Mouse (Mus musculus): ENCODE data around the gene Nav2. TPM values are rescaled to one million over a fixed set of nuclear protein-coding genes. Genes with fewer than 3 reads are reported as not detected.

Gene Nav2
- polyA plus RNA-seq, 1 experiment from 2014 or later = 36.1 TPM

DNA sequence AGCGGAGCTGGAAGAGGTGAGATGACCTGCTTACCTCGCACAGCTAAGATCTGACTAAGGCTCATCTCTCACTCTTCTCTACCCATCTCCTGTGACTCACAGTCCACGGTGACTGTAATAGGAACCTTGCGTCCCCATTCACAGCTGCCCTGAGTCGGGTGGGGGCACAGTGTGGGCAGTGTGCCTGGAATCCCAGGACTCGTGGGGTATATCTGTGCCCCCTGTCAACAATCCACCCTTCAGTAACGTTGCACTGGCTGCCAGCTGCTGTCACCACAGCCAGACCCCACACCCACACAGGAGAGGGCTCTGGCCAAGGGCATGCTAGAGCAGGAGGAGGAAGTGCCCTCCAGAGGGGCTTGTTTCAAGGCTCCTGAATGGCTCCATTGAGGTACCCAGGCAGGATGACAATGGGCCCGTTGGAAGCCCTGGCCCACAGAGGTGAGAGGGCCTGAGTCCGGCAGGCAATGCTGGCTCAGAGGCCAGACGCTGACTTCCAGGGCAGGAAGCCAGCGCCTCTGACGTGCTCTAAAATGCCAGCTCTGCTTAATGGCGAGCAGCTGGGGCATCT, 353.5 kb downstream of the Nav2 start:
- WGBS = 71% methylated on average over 13 of the region's 13 CpGs
- Histone ChIP-seq H3K9me3 (ENCODE audit: control insufficient read depth, low read length) (no peaks in the 10 kb centered on the region), H3K4me1 (replicated peaks; ENCODE audit: control insufficient read depth, insufficient read depth, low read length) (peaks cover 3% of the 10 kb centered on the region; the same call in 1 of the 2 replicates), H3K27ac (ENCODE audit: low read depth, low read length) (no peak overlapping the region), H3K4me2 (replicated peaks; ENCODE audit: low read depth, low read length) (no peak overlapping the region), H3K36me3 (ENCODE audit: control insufficient read depth, insufficient read depth, low read length) (no peaks in the 10 kb centered on the region), H3K9ac (ENCODE audit: low read depth, low read length) (no peak overlapping the region), H3K4me3 (ENCODE audit: low read depth, low read length) (no peak overlapping the region), H3K27me3 (ENCODE audit: control insufficient read depth, insufficient read depth, low read length) (no peaks in the 10 kb centered on the region)
- ATAC-seq (ENCODE audit: low FRiP score) (no peak), DNase-seq (ENCODE audit: low spot score) (no peak)

DNA sequence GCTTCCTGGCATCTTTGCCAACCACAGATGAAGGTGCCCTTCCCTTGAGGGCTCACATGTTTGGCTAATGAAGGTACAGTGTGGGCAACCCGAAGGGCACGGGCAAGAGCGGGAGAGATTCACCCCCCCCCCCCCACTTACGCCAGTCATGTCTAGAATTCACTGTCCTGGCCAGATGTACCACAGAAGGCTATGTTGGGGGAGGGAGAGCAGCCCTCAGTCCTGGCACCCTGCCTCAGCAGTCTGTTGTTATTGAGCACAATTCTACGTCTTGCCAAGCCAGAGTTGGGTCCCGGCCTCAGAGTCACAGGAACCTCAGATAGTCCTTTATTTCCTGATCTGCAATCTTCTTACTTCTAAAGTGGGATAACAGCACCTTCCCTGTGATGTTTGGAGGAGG, 357.9 kb downstream of the Nav2 start:
- no peak overlapping the region for H3K4me3 ChIP-seq (ENCODE audit: low read depth, low read length)
- H3K27ac ChIP-seq (ENCODE audit: low read depth, low read length) = no peak overlapping the region
- no peaks in the 10 kb centered on the region for H3K36me3 ChIP-seq (ENCODE audit: control insufficient read depth, insufficient read depth, low read length)
- DNase-seq (ENCODE audit: low spot score) (no peak), ATAC-seq (ENCODE audit: low FRiP score) (no peak)
- no peaks in the 10 kb centered on the region for H3K9me3 ChIP-seq (ENCODE audit: control insufficient read depth, low read length)
- 90% methylated on average over 6 of the region's 6 CpGs for WGBS
- H3K9ac ChIP-seq (ENCODE audit: low read depth, low read length) = no peak overlapping the region
- H3K4me2 ChIP-seq (replicated peaks; ENCODE audit: low read depth, low read length) = no peak overlapping the region
- 0 out of 2 replicates have a peak, but pooled peaks cover 3% of the 10 kb centered on the region for H3K4me1 ChIP-seq (replicated peaks; ENCODE audit: control insufficient read depth, insufficient read depth, low read length)
- H3K27me3 ChIP-seq (ENCODE audit: control insufficient read depth, insufficient read depth, low read length) = no peaks in the 10 kb centered on the region

DNA sequence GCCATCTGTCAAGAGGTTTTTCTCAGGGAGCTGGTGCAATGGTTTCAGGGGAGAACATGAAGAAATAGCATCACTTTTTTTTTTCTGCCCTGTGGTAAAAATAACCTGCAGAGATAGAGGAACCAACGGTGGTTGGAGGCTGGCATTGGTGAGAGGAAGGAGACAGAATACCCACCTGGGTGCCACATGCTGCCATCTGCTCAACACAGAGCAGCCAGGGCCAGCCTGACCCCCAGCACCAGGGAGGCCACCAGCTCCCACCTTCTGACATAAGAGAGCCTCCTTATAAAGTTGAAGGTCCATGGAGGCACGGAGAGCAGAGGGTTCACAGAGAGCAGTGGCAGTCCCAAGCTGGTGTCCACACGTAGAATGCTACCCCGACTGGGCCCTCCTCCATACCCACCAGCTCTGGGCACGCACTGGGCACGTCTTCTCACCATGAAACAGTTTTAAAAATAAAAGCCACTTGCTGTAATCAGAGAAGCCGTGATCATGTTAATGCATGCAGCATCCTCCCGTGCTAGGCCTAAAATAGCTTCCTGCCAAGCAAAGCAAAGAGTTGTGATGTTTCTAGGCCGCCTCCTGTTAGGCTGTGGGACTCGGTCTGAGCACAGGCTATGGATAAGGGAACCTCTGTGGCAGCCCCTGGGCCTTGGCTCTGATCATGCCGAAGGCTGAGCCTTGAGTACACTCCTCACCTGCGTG, 359.3 kb downstream of the Nav2 start:
- no peaks in the 10 kb centered on the region for H3K27me3 ChIP-seq (ENCODE audit: control insufficient read depth, insufficient read depth, low read length)
- no peak overlapping the region for H3K4me3 ChIP-seq (ENCODE audit: low read depth, low read length)
- no peak overlapping the region for H3K9ac ChIP-seq (ENCODE audit: low read depth, low read length)
- DNase-seq (ENCODE audit: low spot score) = no peak
- WGBS = 91% methylated on average over 12 of the region's 12 CpGs
- H3K4me1 ChIP-seq (replicated peaks; ENCODE audit: control insufficient read depth, insufficient read depth, low read length) = no peaks in the 10 kb centered on the region; the same call in 1 of the 2 replicates
- no peak for ATAC-seq (ENCODE audit: low FRiP score)
- no peaks in the 10 kb centered on the region for H3K36me3 ChIP-seq (ENCODE audit: control insufficient read depth, insufficient read depth, low read length)
- H3K27ac ChIP-seq (ENCODE audit: low read depth, low read length) = no peak overlapping the region
- H3K4me2 ChIP-seq (replicated peaks; ENCODE audit: low read depth, low read length) = no peak overlapping the region
- H3K9me3 ChIP-seq (ENCODE audit: control insufficient read depth, low read length) = no peaks in the 10 kb centered on the region

DNA sequence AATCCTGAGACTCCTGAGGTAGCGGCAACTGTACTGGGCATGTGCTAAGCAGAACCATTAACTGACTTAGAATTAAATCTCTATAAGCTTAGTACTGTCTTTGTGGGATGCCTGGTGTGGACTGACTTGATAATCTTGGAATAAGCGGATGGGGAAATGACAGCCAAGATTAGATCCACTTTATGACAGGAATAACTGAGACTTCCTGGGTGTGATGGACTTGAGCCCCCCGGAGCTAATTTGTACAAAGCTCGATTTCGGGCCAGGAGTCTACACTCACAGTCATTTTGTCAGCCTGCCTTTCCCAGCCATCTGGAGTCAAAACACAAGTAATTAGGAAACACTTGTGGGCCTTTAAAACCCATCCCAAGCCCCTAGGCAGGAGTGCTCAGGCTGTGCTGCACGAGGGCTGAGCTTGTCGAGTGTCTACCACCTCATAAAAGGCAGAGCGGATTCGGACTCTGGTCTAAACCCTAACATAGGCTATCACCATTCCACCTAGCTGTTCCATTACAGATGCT, 359.9 kb downstream of the Nav2 start:
- Histone ChIP-seq H3K9ac (ENCODE audit: low read depth, low read length) (no peak overlapping the region), H3K27me3 (ENCODE audit: control insufficient read depth, insufficient read depth, low read length) (no peaks in the 10 kb centered on the region), H3K4me3 (ENCODE audit: low read depth, low read length) (no peak overlapping the region), H3K4me2 (replicated peaks; ENCODE audit: low read depth, low read length) (no peak overlapping the region), H3K9me3 (ENCODE audit: control insufficient read depth, low read length) (no peaks in the 10 kb centered on the region), H3K4me1 (replicated peaks; ENCODE audit: control insufficient read depth, insufficient read depth, low read length) (no peaks in the 10 kb centered on the region; the same call in 1 of the 2 replicates), H3K36me3 (ENCODE audit: control insufficient read depth, insufficient read depth, low read length) (no peaks in the 10 kb centered on the region), H3K27ac (ENCODE audit: low read depth, low read length) (no peak overlapping the region)
- WGBS = 94% methylated on average over 9 of the region's 9 CpGs
- ATAC-seq (ENCODE audit: low FRiP score) = no peak
- DNase-seq (ENCODE audit: low spot score) = no peak

DNA sequence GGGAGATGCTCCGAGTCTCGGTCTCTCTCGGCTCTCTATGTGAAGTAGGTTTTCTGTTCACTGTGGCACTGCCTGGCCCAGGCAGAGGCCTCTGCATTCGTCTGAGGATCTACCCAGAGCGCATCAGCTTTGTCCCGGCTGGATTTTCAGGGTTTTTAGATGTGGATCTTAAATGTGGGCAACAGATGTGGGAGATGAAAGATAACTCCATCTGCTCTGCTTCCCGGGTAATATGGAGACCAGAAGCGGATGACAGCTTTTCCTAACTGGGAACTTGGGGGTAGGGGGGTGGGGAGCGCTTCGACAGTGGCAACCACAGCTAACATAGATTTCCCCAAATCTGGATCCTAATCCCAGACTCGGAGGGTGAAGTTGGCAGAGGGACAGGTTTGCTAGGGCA, 362.3 kb downstream of the Nav2 start:
- H3K27ac ChIP-seq (ENCODE audit: low read depth, low read length) = no peak overlapping the region
- ATAC-seq (ENCODE audit: low FRiP score) (no peak), DNase-seq (ENCODE audit: low spot score) (no peak)
- H3K9ac ChIP-seq (ENCODE audit: low read depth, low read length) = no peak overlapping the region
- no peaks in the 10 kb centered on the region for H3K36me3 ChIP-seq (ENCODE audit: control insufficient read depth, insufficient read depth, low read length)
- no peaks in the 10 kb centered on the region for H3K27me3 ChIP-seq (ENCODE audit: control insufficient read depth, insufficient read depth, low read length)
- H3K9me3 ChIP-seq (ENCODE audit: control insufficient read depth, low read length) = no peaks in the 10 kb centered on the region
- WGBS = 72% methylated on average over 11 of the region's 11 CpGs
- no peaks in the 10 kb centered on the region; the same call in 1 of the 2 replicates for H3K4me1 ChIP-seq (replicated peaks; ENCODE audit: control insufficient read depth, insufficient read depth, low read length)
- H3K4me2 ChIP-seq (replicated peaks; ENCODE audit: low read depth, low read length) = no peak overlapping the region
- H3K4me3 ChIP-seq (ENCODE audit: low read depth, low read length) = no peak overlapping the region

DNA sequence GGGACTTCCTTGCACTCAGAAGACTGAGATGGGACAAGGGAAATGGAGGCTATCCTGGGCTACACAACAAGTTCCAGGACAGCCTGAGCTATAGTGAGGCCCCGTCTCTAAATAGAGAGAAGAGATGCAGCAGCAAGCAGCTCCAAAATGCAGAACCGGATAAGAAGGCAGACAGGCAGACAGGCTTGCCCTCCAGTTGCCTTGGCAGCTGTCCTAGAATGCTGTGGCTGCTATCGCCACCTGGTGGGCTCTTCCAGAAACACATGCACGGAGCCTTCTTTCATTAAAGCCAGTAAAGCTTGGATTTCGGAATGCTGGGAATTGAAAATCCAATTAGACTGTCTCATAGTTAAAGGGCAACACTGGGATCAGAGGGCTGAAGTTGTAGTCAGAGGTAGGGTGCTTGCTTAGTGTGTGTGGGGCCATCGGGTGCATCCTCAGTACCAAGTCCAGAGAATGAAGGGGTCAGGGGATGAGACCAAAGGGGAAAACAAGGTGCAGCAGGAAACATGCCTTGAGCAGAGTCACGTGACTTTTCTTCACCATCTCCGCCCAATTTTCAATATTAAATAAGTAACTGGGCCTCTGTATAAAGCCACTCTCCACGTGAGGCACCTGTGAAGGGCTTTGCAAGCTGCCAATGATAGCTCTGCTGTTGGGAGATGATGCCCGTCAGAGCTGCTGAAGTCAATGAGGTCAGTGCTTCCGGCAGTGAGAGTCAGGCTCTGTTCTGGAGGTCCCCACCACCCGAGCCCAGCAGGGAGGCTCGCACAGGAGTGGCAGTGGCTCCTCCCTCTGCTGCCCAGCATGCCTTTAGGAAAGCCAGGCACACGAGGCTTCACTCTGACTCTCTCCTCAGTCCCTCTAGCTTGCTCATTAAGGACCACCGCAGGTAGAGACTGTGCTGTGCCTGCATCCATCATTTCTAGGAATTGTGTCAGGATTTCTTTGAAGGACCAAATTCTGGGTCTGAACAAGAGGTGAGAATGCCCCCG, 364.2 kb downstream of the Nav2 start:
- Histone ChIP-seq H3K9me3 (ENCODE audit: control insufficient read depth, low read length) (no peaks in the 10 kb centered on the region), H3K27me3 (ENCODE audit: control insufficient read depth, insufficient read depth, low read length) (no peaks in the 10 kb centered on the region), H3K4me3 (ENCODE audit: low read depth, low read length) (no peak overlapping the region), H3K27ac (ENCODE audit: low read depth, low read length) (no peak overlapping the region), H3K4me1 (replicated peaks; ENCODE audit: control insufficient read depth, insufficient read depth, low read length) (no peaks in the 10 kb centered on the region; the same call in 1 of the 2 replicates), H3K4me2 (replicated peaks; ENCODE audit: low read depth, low read length) (no peak overlapping the region), H3K9ac (ENCODE audit: low read depth, low read length) (no peak overlapping the region), H3K36me3 (ENCODE audit: control insufficient read depth, insufficient read depth, low read length) (no peaks in the 10 kb centered on the region)
- DNase-seq (ENCODE audit: low spot score) (peak; percentile 90), ATAC-seq (ENCODE audit: low FRiP score) (peak; percentile 50; the same call in 1 of the 2 replicates)
- WGBS = 21% methylated on average over 16 of the region's 16 CpGs

DNA sequence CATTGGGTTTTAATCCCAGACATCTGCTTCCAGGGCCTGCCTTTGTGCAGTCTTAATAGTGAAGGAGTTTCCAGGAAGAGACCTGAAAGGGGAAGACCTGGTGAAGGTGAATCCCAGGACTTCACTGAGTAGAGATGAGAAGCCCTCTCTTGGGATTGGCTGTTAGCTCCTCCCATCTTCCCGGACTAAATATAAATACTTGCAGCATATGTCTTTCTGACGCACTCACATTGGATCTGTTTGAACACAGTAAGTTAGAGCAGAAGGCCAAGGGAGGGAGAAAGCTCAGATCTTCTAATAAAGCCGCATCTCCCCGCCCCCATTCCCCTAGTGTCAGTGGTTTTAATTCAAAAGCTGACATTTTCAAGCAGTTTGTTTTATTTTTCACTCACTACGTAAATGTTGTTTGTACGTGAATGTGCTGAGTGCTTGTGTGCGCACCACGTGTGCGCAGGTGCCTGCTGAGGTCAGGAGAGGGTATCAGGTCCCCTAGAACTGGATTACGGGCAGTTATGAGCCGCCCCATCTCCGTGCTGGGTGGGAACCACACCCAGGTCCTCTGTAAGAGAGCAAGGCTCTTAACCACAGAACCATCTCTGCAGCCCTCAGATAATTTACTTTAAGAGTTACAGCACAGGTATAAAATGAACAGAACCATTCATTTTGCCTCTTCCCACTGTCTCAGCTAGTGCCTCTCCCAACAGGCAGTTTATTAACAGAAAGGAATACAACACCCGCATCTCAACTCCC, 365.6 kb downstream of the Nav2 start:
- ATAC-seq (ENCODE audit: low FRiP score) (no peak), DNase-seq (ENCODE audit: low spot score) (no peak)
- H3K9ac ChIP-seq (ENCODE audit: low read depth, low read length) = no peak overlapping the region
- no peak overlapping the region for H3K27ac ChIP-seq (ENCODE audit: low read depth, low read length)
- no peaks in the 10 kb centered on the region for H3K9me3 ChIP-seq (ENCODE audit: control insufficient read depth, low read length)
- WGBS = 93% methylated on average over 13 of the region's 13 CpGs
- no peak overlapping the region for H3K4me2 ChIP-seq (replicated peaks; ENCODE audit: low read depth, low read length)
- no peak overlapping the region for H3K4me3 ChIP-seq (ENCODE audit: low read depth, low read length)
- H3K36me3 ChIP-seq (ENCODE audit: control insufficient read depth, insufficient read depth, low read length) = no peaks in the 10 kb centered on the region
- H3K4me1 ChIP-seq (replicated peaks; ENCODE audit: control insufficient read depth, insufficient read depth, low read length) = no peaks in the 10 kb centered on the region; the same call in 1 of the 2 replicates
- H3K27me3 ChIP-seq (ENCODE audit: control insufficient read depth, insufficient read depth, low read length) = no peaks in the 10 kb centered on the region

DNA sequence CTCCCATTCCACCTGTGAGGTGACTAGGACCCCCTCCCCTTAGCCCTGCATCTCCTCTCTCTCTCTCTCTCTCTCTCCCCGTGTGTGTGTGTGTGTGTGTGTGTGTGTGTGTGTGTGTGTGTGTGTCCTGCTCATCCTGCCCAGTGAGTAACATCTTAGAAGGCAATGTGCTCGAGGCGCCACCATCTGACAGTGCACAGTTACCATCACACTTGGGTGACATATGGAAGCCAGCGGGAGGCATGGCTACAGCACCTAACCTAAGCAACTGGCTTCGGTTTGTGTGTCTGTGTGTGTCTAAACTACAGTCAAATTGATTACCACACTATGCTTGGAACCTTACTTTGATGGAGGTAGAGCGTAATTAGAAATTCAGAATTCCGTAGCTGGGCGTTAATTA, 366.2 kb downstream of the Nav2 start:
- Histone ChIP-seq H3K4me2 (replicated peaks; ENCODE audit: low read depth, low read length) (no peak overlapping the region), H3K9me3 (ENCODE audit: control insufficient read depth, low read length) (no peaks in the 10 kb centered on the region), H3K9ac (ENCODE audit: low read depth, low read length) (no peak overlapping the region), H3K4me1 (replicated peaks; ENCODE audit: control insufficient read depth, insufficient read depth, low read length) (no peaks in the 10 kb centered on the region; the same call in 1 of the 2 replicates), H3K27ac (ENCODE audit: low read depth, low read length) (no peak overlapping the region), H3K36me3 (ENCODE audit: control insufficient read depth, insufficient read depth, low read length) (no peaks in the 10 kb centered on the region), H3K27me3 (ENCODE audit: control insufficient read depth, insufficient read depth, low read length) (no peaks in the 10 kb centered on the region), H3K4me3 (ENCODE audit: low read depth, low read length) (no peak overlapping the region)
- ATAC-seq (ENCODE audit: low FRiP score) (no peak), DNase-seq (ENCODE audit: low spot score) (no peak)
- 84% methylated on average over 8 of the region's 8 CpGs for WGBS

Data from hindbrain, embryonic 11.5 days (tissue).